Mouse (Mus musculus) limb, embryonic 11.5 days (tissue): Measurements from ENCODE around the gene Itpr1. TPM values are rescaled to one million over a fixed set of nuclear protein-coding genes. Genes with fewer than 3 reads are reported as not detected.
A peak's percentile ranks its signal among the peaks of the same experiment; 100 is the strongest.
"Not testable (repeated sequence)": the region's sequence is repeated elsewhere in the genome, so short reads cannot be mapped to it uniquely, and the experiment has no call there.

Source experiments
- ATAC-seq: fragments of 200-750 bp; cut with Nextera tagmentation; 2 replicates; pipeline ENCODE4 v1.8.0; 2017; ENCODE audit warnings: low read depth; ENCODE audit not compliant: insufficient number of reproducible peaks, low FRiP score, low TSS enrichment
- DNase-seq: peaks from one replicate; pipeline ENCODE4 v3.0.0-alpha.2; 2015; ENCODE audit warnings: low spot score
- H3K27ac ChIP-seq: fragments of 300-500 bp; sonication (generic); replicated peaks from 2 replicates; pipeline ENCODE4 v1.5.1; 2014; ENCODE audit warnings: low read depth, mild to moderate bottlenecking, low read length
- H3K27me3 ChIP-seq: fragments of 300-500 bp; sonication (generic); 2 replicates; pipeline ENCODE4 v1.6.1; 2014; ENCODE audit warnings: mild to moderate bottlenecking, low read length, mixed read lengths; ENCODE audit not compliant: control insufficient read depth, insufficient read depth
- H3K36me3 ChIP-seq: fragments of 300-500 bp; sonication (generic); 2 replicates; pipeline ENCODE4 v1.6.1; 2014; ENCODE audit warnings: mild to moderate bottlenecking, low read length, moderate library complexity, mixed read lengths; ENCODE audit not compliant: control insufficient read depth, insufficient read depth
- H3K4me1 ChIP-seq: fragments of 300-500 bp; sonication (generic); 2 replicates; pipeline ENCODE4 v1.6.1; 2014; ENCODE audit warnings: low read length, mixed read lengths; ENCODE audit not compliant: control insufficient read depth, insufficient read depth
- H3K4me2 ChIP-seq: fragments of 300-500 bp; sonication (generic); 2 replicates; pipeline ENCODE4 v1.6.1; 2014; ENCODE audit warnings: low read depth, mild to moderate bottlenecking, moderate library complexity; ENCODE audit not compliant: severe bottlenecking
- H3K4me3 ChIP-seq: fragments of 300-500 bp; sonication (generic); 2 replicates; pipeline ENCODE4 v1.5.1; 2014; ENCODE audit warnings: low read depth, low read length
- H3K9ac ChIP-seq: fragments of 300-500 bp; sonication (generic); 2 replicates; pipeline ENCODE4 v1.6.1; 2014; ENCODE audit warnings: mild to moderate bottlenecking, low read length
- H3K9me3 ChIP-seq: fragments of 300-500 bp; sonication (generic); 2 replicates; pipeline ENCODE4 v1.6.1; 2016; ENCODE audit warnings: low read length; ENCODE audit not compliant: control insufficient read depth
- WGBS: fragments of 180-500 bp; shearing (Covaris S2); extraction: QIAGEN DNeasy Blood & Tissue Kit; methylation state at CpG from one replicate; pipeline ENCODE4 v1.1.7; 2014; 5-methylcytosine and 5-hydroxymethylcytosine counted together
- polyA plus RNA-seq: library from polyadenylated mRNA; unstranded; fragments of >200 nt; fragmentation: Nextera tagmentation; extraction: Ambion mirVana; gene quantifications from 2 replicates; pipeline ENCODE4 v1.2.1, GENCODE M21; 2014

Gene Itpr1
- polyA plus RNA-seq, 1 experiment from 2014 or later: 6.4 TPM

DNA sequence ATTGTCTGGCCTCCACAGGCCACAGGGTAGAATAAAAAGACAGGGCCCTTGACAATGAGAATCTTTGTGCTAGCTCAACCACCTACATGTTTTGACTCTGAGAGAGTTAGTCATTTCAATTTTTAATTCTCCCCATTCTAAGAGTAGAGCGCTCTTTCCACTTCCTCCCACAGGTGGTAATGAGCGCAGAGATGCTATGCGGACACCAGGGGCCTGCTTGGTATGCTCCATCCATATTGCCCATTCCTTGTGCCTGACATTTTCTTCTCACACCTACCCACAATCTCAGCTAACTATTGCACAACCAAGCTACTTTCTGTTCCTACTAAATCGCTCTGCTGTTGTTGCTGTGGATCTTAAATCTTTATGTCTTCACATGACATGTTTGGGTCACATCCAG is 341.5 kb downstream of the Itpr1 start:
- whole genome bisulfite sequencing: 96% methylated on average over 4 of the region's 4 CpGs
- Histone ChIP-seq H3K9ac (no peak overlapping the region), H3K4me3 (no peak overlapping the region), H3K27ac (no peak overlapping the region), H3K4me2 (no peak overlapping the region), H3K9me3 (no peaks in the 10 kb centered on the region), H3K4me1 (no peaks in the 10 kb centered on the region), H3K36me3 (no peaks in the 10 kb centered on the region), H3K27me3 (no peaks in the 10 kb centered on the region)
- DNase-seq (no peak), ATAC-seq (no peak)

DNA sequence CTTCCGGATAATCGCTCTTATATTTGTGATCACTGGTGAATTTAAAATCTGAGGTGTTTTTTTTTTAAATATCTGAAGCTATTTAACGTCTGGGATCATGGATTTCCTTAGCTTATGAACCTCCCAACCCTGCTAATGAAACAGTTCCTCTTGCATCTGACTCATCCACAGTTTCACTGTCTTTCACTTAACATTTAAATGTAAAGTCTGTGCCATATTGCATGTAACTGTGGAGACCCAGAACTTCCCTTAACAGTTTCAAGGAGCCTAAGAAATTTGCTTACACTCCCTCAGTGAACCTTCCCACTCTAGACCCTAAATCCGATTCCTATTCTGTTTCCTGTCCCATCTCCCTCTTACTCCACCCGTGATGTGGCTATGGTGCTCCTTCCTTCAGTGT is 342.0 kb downstream of the Itpr1 start:
- no peak for DNase-seq
- no peak overlapping the region for H3K27ac ChIP-seq
- no peaks in the 10 kb centered on the region for H3K36me3 ChIP-seq
- no peaks in the 10 kb centered on the region for H3K9me3 ChIP-seq
- ATAC-seq: no peak
- WGBS: 83% methylated on average over 5 of the region's 5 CpGs
- no peaks in the 10 kb centered on the region for H3K27me3 ChIP-seq
- H3K9ac ChIP-seq: no peak overlapping the region
- no peaks in the 10 kb centered on the region for H3K4me1 ChIP-seq
- H3K4me2 ChIP-seq: no peak overlapping the region
- no peak overlapping the region for H3K4me3 ChIP-seq

DNA sequence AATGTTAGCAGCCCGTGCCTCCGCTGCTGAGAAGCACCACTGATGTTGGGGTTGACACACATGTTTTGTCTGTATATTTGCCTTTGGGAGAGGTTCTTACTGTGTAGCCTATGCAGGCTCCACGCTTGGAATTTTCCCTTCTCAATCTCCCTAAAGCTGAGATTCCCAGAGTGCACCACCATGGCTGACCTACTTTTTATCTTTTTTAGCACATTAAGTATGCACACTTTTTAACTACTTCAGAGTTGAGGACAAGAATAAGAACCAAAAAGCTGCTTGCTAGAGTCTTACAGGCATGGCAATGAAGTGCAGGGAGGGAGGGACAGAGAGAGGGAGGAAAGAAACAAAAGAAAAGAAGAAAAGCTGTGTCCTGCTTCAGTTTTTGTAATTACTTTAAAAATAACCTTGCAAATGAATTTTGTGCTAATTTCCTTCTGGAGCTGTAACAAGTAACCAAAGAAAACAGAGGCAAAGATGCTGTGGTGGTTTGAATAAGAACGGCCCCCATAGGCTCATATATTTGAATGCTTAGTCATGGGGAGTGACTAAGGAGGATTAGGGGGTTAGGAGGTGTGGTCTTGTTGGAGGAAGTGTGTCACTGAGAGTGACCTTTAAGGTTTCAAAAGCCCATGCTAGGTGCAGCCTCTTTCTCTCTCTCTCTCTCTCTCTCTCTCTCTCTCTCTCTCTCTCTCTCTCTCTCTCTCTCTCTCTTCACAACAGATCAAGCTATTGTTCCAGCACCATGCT is 344.9 kb downstream of the Itpr1 start:
- Histone ChIP-seq H3K4me1 (no peaks in the 10 kb centered on the region), H3K9ac (no peak overlapping the region), H3K4me2 (no peak overlapping the region), H3K4me3 (no peak overlapping the region), H3K36me3 (no peaks in the 10 kb centered on the region), H3K27me3 (no peaks in the 10 kb centered on the region), H3K9me3 (no peaks in the 10 kb centered on the region), H3K27ac (no peak overlapping the region)
- ATAC-seq: no peak
- DNase-seq: no peak
- WGBS: 86% methylated on average over 4 of the region's 4 CpGs

DNA sequence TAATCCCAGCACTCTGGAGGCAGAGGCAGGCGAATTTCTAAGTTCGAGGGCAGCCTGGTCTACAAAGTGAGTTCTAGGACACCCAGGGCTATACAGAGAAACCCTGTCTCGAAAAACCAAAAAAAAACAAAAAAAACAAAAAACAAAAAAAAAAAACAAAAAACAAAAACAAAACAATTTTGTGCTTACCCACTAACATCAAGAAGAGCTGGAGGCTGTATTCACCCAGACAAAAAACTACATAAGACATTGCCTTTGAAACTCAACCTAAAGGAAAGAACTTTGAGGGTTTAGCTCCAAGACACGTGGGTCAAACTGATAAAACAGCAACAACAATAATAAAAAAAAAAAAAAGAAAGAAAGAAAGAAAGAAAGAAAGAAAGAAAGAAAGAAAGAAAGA is 346.3 kb downstream of the Itpr1 start:
- not testable (repeated sequence) for H3K27me3 ChIP-seq, ATAC-seq, DNase-seq, H3K9me3 ChIP-seq, H3K36me3 ChIP-seq, H3K4me1 ChIP-seq, H3K27ac ChIP-seq, H3K4me3 ChIP-seq, H3K4me2 ChIP-seq, H3K9ac ChIP-seq
- WGBS: 93% methylated on average over 4 of the region's 4 CpGs

DNA sequence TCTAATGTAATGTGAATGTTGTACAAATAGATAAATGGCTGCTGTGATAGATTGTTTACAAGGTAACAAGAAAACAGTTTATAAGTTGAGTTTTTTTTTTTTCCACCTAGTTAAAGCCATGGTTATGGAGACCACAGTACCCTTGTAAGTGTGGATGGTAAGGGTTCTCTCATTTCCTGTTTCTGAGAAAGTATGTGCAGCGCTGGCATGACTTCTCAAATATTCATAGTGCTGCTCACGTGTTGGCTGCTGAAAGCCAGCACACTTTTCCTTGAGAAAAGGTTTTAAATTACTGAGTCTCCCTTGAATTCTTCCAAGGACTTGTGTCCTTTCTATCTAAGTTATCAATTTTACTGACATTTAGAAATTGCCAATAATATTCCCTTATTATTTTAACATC is 350.1 kb downstream of the Itpr1 start:
- no peaks in the 10 kb centered on the region for H3K9me3 ChIP-seq
- no peaks in the 10 kb centered on the region for H3K27me3 ChIP-seq
- WGBS: 89% methylated on average over 2 of the region's 2 CpGs
- H3K4me3 ChIP-seq: no peak overlapping the region
- H3K4me1 ChIP-seq: no peaks in the 10 kb centered on the region
- H3K36me3 ChIP-seq: no peaks in the 10 kb centered on the region
- H3K4me2 ChIP-seq: no peak overlapping the region
- H3K27ac ChIP-seq: no peak overlapping the region
- DNase-seq: no peak
- no peak overlapping the region for H3K9ac ChIP-seq
- ATAC-seq: no peak

DNA sequence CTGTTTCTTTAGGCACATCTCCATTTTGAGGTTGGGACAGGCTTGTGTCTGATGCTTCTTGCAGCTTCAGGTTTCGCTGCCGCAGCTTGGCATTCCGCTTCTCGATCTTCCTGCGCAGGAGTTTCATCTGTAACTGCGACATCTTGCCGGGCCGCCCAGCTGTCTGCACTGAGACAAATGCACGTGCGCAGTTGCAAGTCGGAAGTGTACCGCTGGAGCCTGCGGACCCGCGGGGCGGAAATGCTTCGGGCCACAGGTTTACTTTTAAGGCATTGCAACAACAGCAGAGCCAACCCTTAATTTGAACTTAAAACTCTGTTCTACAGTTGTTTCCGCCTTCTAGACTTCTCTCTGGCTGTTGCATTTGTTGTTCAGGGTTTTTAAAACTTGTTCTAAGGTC is 352.6 kb downstream of the Itpr1 start:
- not testable (repeated sequence) for H3K4me2 ChIP-seq, H3K36me3 ChIP-seq, ATAC-seq, H3K4me1 ChIP-seq, H3K9me3 ChIP-seq, H3K4me3 ChIP-seq, H3K9ac ChIP-seq, H3K27me3 ChIP-seq, H3K27ac ChIP-seq, DNase-seq
- WGBS: 75% methylated on average over 18 of the region's 18 CpGs

DNA sequence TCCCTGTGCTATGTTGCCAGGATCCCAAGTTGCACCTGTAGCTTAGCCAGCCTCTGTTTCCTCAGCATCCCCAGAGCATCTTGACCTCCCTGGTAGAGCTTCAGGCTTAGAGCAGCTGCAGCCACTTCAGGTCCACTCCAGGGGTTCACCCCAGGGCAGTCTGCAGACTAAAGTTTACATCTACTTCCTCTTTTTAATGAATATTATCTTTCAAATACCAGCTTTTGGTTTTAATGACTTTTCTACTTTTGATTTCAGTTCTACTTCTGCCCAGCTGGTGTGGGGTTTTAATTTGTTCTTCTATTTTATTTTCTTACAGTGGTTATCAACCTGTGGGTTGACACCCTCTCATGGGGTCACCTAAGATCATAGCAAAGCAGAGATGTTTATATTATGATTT is 353.7 kb downstream of the Itpr1 start:
- peaks cover 12% of the 10 kb centered on the region for H3K4me1 ChIP-seq
- H3K4me2 ChIP-seq: no peak overlapping the region
- H3K36me3 ChIP-seq: no peaks in the 10 kb centered on the region
- DNase-seq (no peak), ATAC-seq (no peak)
- H3K4me3 ChIP-seq: no peak overlapping the region
- H3K27ac ChIP-seq: no peak overlapping the region
- H3K9me3 ChIP-seq: no peaks in the 10 kb centered on the region
- no peak overlapping the region for H3K9ac ChIP-seq
- H3K27me3 ChIP-seq: no peaks in the 10 kb centered on the region

DNA sequence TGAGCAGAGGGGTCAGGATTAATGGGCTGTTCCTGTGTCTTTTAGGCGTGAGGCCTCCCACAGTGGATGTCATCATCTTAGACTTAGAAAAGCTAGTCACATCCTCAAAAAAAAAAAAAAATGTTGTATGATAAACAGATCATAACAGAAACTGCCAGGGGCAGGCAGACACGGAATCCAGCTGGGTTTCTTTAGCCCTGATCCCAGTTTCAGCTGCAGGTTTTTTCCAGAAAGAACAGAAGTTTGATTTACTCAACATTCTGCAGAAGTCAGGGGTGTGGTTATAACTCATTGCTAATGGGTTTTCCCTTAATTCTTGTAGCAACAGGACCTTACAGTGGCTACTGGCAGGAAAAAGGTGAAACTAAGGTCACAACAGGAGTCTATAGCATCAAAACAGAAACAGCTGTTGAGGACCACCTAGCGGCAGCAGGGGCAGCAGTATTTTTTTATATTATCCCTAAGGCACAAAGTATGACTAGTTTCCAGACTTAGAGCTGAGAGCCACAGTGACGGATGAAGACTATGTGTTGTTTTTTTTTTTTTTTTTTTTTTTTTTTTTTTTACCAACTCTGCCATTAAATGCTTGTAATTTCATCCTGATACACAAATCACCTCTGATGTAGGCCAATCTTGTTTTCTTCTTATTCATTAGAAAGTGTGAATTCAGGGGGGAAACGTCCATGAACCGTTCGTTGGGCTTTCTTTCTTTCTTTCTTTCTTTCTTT is 356.7 kb downstream of the Itpr1 start:
- Histone ChIP-seq H3K27ac (no peak overlapping the region), H3K4me3 (no peak overlapping the region), H3K9me3 (no peaks in the 10 kb centered on the region), H3K4me1 (peaks cover 14% of the 10 kb centered on the region), H3K27me3 (no peaks in the 10 kb centered on the region), H3K9ac (no peak overlapping the region), H3K36me3 (no peaks in the 10 kb centered on the region), H3K4me2 (no peak overlapping the region)
- ATAC-seq (peak; percentile 53; the same call in 1 of the 2 replicates), DNase-seq (peak; percentile 61)
- 22% methylated on average over 7 of the region's 7 CpGs for WGBS
